Mouse (Mus musculus): ENCODE measurements around the gene Wasf2. TPM values are rescaled to one million over a fixed set of nuclear protein-coding genes. Genes with fewer than 3 reads are reported as not detected.
A peak's percentile ranks its signal among the peaks of the same experiment; 100 is the strongest.

Gene Wasf2
- total RNA-seq, 2 experiments from 2014 or later, result 27.3 to 34.8 TPM

DNA sequence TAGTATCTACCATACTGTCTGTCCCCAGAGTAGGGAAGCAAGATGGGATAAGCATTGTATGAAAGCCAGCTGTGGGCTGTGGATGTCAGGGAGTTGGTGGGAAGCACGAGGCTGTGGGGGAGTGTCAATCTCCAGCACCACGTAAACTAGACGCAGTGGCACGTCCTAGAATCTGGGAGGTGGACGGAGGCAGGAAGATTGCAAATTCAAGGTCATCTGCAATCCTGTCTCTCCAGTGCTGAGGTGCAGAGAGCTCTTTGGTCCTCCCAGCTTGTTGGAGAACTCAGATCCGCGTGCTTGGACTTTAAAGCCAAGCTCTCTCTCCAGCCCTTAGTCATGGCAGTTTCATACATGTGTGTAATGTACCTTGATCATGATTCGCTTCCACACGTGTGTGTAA, 36.5 kb downstream of the Wasf2 start:
- intact Hi-C loops (cut with DNase I), result no loop called here
- DNase-seq (ENCODE audit: low spot score in 2 of 2), result no peak

- peak; percentile 38 to 45 for DNase-seq (ENCODE audit: low spot score in 2 of 2)
- intact Hi-C loops (cut with DNase I), result no loop called here
These were observed 39.1 kb downstream of the Wasf2 start for GRCm38 (mm10) chr4:133169237-133170055.

DNA sequence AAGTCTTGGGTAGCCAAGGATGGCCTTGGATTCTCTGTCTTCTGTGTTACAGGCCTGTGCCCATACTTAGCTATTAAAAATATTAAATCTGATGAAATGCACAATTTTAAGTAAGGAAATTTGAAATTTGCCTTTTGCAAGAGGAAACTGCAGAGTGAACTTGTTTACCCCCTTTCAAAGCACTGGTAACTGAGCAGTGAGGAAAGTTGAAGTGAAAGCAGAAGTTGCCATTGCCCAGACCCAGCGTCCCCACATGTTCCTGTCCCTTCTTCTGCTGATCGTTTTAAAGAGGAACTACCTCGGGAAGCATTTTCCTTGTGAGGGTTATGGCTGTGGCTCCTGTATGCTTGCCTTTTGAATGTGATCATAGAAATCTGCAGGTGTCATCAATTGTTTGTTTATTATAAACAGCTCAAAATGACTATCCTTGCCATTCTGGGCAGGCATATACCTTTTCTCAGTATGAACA, 39.8 kb downstream of the Wasf2 start:
- peak in 1 of 2 experiments; percentile 23 for DNase-seq (ENCODE audit: low spot score in 2 of 2)
- intact Hi-C loops (cut with DNase I), result no loop called here

DNA sequence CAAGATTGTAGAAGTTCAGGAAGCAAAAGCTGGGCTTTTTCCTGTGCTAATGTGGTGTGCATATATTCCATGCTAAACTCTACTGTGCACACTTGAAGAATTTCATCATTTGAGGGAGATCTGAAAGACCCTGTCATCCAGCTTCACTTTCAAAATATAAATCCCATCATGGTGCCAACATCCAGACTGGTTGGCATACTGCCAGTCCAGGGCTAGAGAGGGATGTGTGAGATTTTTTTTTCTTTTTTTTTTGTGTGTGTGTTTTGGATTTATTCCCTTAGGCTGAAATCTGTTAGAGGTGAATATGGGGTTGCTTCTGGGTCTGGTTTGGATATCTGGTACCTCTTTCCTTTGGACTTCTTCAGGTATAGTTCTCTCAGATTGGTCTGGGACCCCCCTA, 40.3 kb downstream of the Wasf2 start:
- intact Hi-C loops (cut with DNase I), result no loop called here
- DNase-seq (ENCODE audit: low spot score in 2 of 2), result peak in 1 of 2 experiments; percentile 40

GRCm38 (mm10) chr4:133172451-133172850, 42.1 kb downstream of the Wasf2 start:
- no peak for DNase-seq (ENCODE audit: low spot score in 2 of 2)
- intact Hi-C loops (cut with DNase I), result no loop called here

GRCm38 (mm10) chr4:133174361-133174760, 44.1 kb downstream of the Wasf2 start:
- intact Hi-C loops (cut with DNase I), result no loop called here

GRCm38 (mm10) chr4:133175274-133175673, 45.0 kb downstream of the Wasf2 start:
- no peak for DNase-seq (ENCODE audit: low spot score in 2 of 2)

More at GRCm38 (mm10) chr4:133174361-133174760, 44.1 kb downstream of the Wasf2 start:
- DNase-seq (ENCODE audit: low spot score in 2 of 2), result peak in 1 of 2 experiments; percentile 58

DNA sequence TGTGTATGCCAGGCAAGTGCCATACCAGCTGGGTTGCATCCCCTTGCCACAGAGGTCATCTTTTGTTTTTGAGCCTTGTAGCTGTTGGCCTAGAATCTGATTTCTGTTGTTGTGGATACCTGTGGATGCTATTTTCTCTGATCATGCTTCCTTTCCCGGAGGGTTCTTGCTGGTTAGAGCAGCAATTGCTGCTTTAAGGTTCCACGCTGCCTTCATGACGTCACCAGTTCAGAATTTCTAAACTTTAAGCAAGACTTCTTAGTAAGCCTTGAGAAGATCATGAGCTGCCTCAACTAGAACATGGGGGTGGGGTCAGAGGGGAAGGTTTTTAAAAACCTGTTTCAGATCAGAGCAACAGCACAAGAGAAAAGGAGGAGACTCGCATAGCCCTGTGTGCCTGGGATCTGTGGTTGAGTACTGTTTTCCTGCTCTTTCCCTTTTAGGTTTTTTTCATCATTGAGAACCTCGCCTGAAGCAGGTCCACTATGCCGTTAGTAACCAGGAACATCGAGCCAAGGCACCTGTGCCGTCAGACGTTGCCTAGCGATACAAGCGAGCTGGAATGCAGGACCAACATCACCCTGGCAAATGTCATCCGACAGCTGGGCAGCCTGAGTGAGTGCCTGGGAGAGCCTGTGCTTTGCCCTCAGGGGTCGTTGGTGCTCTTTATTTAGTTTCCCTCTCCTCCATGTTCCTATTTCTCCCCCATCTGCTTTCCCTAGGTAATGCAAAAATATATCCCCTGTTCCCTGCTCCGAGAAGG, 45.9 kb downstream of the Wasf2 start:
- DNase-seq (ENCODE audit: low spot score in 2 of 2), result no peak
- intact Hi-C loops (cut with DNase I), result no loop called here

More at GRCm38 (mm10) chr4:133175274-133175673, 45.0 kb downstream of the Wasf2 start:
- intact Hi-C loops (cut with DNase I), result no loop called here

DNA sequence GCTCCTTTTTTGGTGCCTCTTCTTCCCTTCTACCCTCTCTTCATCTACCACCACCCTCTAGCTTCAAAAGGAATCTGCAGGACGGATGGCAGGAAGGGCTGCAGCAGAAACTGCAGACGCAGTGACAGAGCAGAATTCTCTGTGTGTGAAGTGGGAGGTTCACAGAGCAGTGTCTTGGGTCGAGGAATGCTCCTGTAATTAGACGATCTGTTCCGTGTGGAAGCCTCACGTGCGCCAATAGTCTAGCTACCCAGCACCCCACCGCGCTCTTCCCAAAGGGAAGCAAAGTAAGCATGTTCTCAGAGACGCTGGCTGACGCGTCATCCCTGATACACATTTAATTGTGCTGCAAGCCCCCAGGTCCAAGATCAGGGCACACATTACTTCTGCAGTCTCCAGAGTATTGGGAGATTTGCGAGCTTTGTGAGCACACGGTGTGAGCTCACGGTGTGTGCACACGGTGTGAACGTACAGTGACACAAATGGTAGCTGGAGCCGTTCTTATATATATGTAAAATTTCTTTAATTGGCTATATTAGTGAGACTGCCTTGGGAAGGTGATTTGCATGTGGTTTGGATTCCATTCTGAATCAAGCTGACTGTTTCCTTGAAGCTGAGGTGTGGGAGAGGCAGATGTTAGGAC, 46.6 kb downstream of the Wasf2 start:
- intact Hi-C loops (cut with DNase I), result no loop called here
- DNase-seq (ENCODE audit: low spot score in 2 of 2), result peak; percentile 56 to 68

DNA sequence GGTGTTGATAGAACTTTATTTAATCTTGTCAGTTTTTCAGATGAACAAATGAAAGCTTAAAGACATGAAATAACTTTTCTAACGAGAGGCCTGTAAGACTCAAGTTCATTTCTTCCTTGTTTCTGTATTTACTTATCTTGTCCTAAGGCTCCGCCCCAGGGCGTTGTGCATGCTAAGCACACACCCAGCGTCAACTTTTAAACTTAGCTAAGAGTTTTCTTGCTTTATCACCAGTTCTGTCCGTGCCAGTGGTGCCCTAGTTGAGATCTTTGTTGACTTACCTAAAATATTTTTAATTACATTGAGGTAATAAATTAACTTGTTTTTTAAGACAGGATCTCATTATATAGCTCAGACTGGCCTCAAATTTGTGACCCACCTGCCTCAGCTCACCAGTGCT, 48.0 kb downstream of the Wasf2 start:
- no peak for DNase-seq (ENCODE audit: low spot score in 2 of 2)
- intact Hi-C loops (cut with DNase I), result no loop called here

DNA sequence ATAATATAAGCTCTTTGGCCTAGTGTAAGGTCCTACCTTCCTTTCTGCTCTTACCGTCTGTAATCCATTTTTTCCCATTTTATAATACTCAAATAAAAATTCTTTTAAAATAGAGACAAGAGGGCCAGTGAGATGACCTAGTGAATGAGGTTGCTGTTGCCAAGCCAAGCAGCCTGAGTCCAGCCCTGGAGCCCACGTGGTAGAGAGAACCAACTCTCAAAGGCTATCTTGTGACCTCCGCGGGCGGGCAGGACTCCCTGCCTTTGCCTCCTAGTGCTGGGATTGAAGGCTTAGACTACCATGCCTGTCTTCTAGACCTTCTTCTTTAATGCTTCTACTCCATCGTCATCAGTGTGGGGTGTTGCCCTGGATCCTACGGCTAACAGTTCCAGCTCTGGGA, 49.0 kb downstream of the Wasf2 start:
- intact Hi-C loops (cut with DNase I), result no loop called here
- DNase-seq (ENCODE audit: low spot score in 2 of 2), result no peak

DNA sequence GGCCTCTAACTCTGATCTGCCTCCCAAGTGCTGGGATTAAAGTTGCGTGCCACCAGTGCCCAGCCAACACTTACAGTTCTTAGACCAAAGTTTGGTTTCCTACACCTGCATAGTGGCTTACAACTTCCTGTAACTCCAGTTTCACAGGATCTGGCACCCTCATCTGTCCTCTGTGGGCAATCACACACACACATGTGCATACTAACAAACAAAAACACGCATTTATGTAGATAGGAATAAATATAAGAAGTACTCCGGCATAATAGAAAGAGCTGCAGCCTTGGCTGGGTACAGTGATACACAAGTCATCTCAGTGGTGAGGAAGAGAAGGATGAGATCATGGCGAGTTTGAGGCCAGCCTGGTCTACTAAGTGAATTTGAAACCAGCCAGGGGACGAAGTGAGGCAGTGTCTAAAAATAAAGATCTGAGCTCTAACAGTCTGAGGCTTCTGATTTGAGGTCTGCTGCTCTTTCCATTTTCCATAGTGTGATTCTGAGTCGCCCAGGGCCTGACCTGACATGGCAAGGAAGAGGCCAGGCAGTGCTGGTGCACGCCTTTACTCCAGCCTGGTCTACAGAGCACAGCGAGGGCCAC, 52.2 kb downstream of the Wasf2 start:
- intact Hi-C loops (cut with DNase I), result no loop called here
- DNase-seq (ENCODE audit: low spot score in 2 of 2), result no peak

- intact Hi-C loops (cut with DNase I), result no loop called here
- DNase-seq (ENCODE audit: low spot score in 2 of 2), result no peak
These were observed 54.0 kb downstream of the Wasf2 start for GRCm38 (mm10) chr4:133184031-133184897.

DNA sequence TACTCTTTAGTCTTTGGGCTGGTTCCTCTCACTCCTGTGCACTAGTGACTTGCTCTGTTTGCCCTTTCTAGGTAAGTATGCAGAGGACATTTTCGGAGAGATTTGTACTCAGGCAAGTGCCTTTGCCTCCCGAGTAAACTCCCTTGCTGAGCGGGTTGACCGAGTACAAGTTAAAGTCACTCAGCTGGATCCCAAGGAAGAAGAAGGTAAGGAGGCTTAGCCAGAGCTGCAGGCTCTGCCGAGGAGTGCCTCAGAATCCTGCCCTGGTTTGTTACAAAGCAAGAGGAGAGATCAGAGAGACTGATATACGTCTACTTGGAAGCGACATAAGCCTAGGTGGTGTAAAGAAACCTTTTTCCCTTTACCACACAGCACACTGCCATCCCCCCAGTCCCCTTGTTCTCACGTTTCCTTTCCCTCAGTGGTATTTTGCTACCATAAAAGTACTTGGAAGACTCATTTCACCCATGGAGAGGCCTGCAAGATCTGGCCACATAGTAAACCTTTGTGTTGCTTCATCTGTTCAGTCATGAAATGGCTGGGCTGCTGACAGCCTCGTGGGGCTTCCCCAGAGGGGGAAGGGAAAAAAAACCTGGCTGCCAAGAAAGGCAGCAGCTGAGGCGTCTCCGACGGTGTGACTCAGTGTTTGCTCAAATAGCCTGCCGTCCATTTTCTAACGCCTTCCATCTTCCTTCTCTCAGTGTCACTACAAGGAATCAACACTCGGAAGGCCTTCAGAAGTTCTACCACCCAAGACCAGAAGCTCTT, 54.8 kb downstream of the Wasf2 start:
- intact Hi-C loops (cut with DNase I), result no loop called here
- DNase-seq (ENCODE audit: low spot score in 2 of 2), result peak; percentile 28 to 61

DNA sequence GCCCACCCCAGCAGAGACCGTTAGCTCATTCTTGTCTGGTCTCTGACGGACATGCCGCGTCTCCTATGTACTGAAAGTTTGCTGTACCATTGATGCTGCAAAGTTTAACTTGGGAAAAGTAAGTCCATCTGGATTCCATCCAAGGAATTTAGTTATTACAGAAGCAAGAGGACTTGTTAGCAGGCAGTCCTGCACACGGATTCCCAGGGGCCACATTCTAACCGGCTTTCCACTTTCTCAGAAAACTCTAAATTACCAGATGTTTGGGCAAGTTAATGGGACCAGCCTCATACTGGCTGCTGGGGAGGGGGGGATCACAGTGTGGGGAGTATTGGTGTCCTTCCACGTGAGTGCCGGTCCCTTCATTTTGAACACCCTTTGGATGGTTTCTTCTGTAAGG, 55.6 kb downstream of the Wasf2 start:
- no peak for DNase-seq (ENCODE audit: low spot score in 2 of 2)
- intact Hi-C loops (cut with DNase I), result no loop called here

- DNase-seq (ENCODE audit: low spot score in 2 of 2), result no peak
- intact Hi-C loops (cut with DNase I), result no loop called here
These were observed 56.6 kb downstream of the Wasf2 start for GRCm38 (mm10) chr4:133186856-133187255.

GRCm38 (mm10) chr4:133189396-133189795, 59.1 kb downstream of the Wasf2 start:
- intact Hi-C loops (cut with DNase I), result no loop called here
- DNase-seq (ENCODE audit: low spot score in 2 of 2), result no peak

- intact Hi-C loops (cut with DNase I), result loop anchor here (10.0 kb wide), 1 partner anchor 60 kb away; the partner anchor contains the start of gene Wasf2
These were observed 64.2 kb downstream of the Wasf2 start for GRCm38 (mm10) chr4:133194482-133194881.

More at GRCm38 (mm10) chr4:133194482-133194881, 64.2 kb downstream of the Wasf2 start:
- DNase-seq (ENCODE audit: low spot score in 2 of 2), result no peak

Measured in left cerebral cortex, postnatal 14 days (tissue).